Mouse (Mus musculus) frontal cortex, adult (tissue): ENCODE measurements around the gene Gbf1.
A peak's percentile ranks its signal among the peaks of the same experiment; 100 is the strongest.

Experiments
- ATAC-seq: cut with Nextera tagmentation; 2 replicates; pipeline ENCODE4 v1.9.2; 2017; ENCODE audit warnings: mild to moderate bottlenecking, moderate library complexity, mixed read lengths; ENCODE audit not compliant: low TSS enrichment

The Gbf1 gene

GRCm38 (mm10) chr19:46302551-46302950 lies 150.2 kb downstream of the Gbf1 start:
- no peak for ATAC-seq

DNA sequence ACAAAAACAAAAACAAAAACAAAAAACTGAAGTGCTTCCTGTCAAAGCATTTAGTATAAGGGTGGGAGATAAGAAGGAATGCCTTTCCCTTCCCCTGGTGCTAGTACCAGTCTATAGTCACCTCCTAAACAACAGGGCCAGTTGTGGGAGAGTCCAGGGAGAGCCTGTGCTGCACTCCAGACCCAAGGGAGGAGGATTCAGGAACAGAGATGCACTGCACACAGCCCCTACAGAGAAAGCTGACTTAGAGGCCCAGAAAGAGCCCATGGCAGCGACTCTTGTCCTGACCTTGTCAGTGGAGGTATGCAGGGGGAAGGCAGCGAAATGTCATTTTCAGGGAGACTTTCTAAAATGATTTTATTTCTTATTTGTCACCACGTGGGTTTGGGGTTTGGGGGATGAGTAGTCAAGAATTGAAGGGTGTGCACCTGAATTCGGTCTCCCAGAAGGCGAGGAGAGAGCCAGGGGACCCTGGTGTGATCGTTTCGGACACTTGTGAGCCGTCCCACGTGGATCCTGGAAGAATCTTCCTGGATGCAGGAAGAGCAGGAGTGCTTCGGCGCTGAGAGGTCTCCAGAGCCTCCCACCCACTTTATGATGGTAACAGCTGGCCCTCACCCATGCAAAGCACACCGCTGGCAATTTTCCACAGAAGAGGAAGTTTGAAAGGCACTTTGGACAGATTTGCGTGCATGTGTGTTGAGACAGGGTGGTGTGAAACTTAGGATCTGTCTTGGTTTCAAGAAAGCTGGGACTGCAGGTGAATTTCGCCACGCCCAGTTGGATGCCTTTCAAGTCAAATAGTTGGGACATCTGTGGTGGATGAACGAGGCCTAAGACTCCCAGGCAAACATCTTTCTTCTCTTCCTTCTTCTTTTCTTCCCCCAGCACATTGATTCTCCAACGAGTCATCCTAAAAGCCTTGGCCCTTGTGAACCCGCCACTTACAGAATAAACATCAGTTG lies 151.2 kb downstream of the Gbf1 start:
- no peak for ATAC-seq

- ATAC-seq, result peak; percentile 53; the same call in 1 of the 2 replicates
Observed at GRCm38 (mm10) chr19:46304216-46304841, 152.0 kb downstream of the Gbf1 start, which contains the start of gene Nfkb2. Gene Nfkb2 (plus strand): TSS chr19:46304320.

- 0 out of 2 replicates have a peak, but pooled peaks have one; percentile 4 for ATAC-seq
Observed at GRCm38 (mm10) chr19:46304908-46305333, 152.6 kb downstream of the Gbf1 start.

DNA sequence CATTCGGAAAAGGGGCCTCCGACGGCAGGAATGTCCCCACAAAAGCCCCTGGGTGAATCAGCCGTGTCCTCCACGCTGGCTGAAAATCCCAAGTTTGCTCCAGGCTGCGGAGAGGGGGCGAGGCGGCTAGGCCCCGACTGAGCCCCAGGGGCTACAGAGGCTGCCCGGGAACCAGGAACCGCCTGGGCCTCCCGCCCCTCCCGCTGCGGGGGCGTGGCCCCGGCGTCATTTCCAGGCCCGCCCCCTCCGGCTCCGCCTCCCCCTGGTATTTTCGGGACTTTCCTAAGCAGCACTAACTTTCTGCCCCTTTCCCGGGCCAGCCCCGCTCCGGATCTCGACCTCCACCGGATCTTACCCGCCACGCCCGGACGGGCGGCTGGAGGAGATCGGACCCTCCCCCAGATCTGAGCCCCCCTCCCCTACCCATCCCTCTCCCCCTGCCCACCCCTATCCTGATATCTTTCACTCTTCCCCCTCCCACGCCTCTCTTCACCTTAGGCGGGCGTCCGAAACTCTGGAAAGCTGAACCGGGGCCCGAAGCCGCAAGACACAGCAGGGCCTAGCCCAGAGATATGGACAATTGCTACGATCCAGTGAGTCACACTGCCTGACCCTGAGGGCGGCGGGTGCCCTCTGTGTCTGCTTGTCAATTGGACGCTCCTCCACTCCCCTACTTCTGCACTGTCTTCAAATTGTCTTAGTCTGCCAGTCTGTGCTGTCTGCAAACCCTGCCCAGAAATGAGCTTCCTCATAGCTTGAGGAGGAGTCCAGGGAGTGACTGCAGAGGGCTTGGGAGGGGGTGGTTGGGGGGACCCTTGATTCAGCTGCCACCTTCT lies 153.3 kb downstream of the Gbf1 start:
- ATAC-seq, result 0 out of 2 replicates have a peak, but pooled peaks have one; percentile 3

GRCm38 (mm10) chr19:46306268-46306610 lies 153.9 kb downstream of the Gbf1 start:
- ATAC-seq, result no peak

DNA sequence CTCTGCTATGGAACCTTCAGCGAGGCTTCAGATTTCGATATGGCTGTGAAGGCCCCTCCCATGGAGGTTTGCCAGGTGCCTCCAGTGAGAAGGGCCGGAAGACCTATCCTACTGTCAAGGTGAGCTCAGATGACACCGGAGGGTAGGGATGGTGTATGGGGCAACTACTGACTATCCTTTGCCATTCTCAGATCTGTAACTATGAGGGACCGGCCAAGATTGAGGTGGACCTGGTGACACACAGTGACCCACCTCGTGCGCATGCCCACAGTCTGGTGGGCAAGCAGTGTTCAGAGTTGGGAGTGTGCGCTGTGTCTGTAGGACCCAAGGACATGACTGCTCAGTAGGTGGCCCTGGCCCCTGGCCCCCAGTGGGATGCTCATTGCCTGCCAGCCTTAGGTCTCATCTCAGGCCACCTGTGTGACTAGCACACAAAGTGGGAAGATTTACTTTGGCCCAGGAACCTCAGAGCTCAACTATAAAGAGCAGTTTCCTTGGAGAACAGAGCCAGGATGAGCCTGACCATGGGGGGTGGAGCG lies 154.5 kb downstream of the Gbf1 start:
- ATAC-seq, result no peak

DNA sequence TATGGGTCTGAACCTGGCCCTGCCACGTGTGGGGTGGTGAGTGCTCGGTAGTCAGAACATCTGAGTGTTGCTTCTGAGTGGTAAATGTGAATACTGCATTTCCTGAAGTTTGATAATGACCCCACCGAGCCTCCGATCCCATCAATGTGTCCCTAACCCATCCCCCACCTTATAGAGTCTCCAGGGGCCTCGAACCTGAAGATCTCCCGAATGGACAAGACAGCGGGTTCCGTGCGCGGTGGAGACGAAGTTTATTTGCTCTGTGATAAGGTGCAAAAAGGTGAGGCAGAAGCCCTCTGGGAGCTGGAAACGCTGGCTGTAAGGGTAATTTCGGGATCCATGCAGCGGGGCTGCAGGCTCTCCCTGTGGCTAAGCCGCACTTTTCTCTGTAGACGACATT lies 155.5 kb downstream of the Gbf1 start:
- no peak for ATAC-seq

GRCm38 (mm10) chr19:46308303-46308702 lies 156.0 kb downstream of the Gbf1 start:
- ATAC-seq, result no peak

DNA sequence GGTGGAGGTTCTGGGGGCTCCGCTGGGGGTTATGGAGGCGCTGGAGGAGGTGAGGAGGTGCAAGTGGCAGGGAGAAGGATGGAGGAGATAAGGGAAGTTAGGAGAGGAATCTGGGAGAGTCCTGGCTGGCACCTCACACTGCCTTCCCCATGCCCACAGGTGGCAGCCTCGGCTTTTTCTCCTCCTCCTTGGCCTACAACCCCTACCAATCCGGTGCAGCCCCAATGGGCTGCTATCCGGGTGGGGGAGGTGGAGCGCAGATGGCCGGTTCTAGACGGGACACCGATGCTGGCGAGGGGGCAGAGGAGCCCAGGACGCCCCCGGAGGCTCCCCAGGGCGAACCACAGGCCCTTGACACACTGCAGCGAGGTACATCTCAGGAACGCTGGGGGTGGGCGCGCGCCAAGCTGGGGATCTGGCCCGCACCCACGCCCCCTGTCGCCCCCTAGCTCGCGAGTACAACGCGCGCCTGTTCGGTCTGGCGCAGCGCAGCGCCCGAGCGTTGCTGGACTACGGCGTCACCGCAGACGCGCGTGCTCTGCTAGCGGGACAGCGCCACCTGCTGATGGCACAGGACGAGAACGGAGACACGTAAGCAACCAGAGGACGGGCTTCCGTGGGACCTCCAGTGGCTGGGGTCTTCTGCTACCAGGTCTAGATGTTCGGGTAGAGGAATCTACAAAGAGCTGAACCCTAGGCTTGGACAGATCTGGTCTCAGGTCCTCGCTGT lies 156.6 kb downstream of the Gbf1 start:
- ATAC-seq, result peak; percentile 62

DNA sequence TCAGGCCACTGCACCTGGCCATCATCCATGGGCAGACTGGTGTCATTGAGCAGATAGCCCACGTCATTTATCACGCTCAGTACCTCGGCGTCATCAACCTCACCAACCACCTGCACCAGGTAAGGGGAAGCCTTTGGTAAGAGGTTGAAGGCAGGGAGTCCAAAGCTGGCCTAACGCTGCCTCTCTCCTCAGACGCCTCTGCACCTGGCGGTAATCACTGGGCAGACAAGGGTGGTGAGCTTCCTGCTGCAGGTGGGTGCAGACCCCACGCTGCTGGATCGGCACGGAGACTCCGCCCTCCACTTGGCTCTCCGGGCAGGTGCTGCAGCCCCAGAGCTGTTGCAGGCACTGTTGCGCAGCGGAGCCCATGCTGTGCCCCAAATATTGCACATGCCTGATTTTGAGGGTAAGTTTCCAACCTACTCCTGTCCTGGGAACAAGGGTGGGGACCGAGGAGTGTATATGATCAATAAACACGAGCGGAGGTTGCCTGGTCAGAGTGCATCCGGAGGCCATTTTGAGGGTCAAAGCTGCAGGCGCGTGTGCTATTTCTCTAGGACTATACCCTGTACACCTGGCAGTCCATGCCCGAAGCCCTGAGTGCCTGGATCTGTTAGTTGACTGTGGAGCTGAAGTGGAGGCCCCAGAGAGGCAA lies 157.5 kb downstream of the Gbf1 start:
- ATAC-seq, result no peak

- ATAC-seq, result no peak
Observed at GRCm38 (mm10) chr19:46310312-46310865, 158.1 kb downstream of the Gbf1 start.

DNA sequence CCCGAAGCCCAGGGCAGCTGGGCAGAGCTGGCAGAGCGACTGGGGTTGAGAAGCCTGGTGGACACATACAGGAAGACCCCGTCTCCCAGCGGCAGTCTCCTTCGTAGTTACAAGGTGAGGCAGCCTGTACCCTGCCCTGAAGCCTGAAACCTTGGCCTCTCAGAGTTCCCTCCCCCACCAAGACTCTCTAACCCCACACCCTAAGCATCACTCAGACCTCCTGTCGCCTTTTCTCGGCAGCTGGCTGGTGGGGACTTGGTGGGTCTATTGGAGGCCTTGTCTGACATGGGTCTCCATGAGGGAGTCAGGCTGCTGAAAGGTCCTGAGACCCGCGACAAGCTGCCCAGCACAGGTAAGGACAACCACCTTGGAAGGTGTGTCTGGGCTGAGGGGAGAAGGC lies 159.0 kb downstream of the Gbf1 start:
- no peak for ATAC-seq

- no peak for ATAC-seq
Observed at GRCm38 (mm10) chr19:46312566-46312965, 160.3 kb downstream of the Gbf1 start.

DNA sequence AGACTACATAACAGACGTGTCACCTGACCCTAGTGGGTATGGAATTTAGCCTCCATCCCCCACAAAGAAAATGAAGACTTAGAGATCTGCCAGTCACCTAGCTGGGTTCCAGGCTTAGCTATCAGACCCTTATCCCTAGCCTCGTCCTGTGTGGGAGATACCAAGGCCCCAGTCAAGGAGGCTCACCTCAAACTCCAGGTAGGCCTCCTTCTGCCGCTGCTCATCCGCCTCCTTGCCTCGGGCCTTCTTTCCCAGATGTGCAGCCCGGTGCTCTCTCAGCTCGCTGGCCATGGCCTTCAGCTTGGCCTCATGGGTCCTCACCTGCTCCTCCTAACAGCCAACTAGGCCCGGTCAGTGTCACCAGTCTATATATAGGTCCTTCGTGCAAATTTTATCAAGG lies 160.8 kb downstream of the Gbf1 start:
- no peak for ATAC-seq

DNA sequence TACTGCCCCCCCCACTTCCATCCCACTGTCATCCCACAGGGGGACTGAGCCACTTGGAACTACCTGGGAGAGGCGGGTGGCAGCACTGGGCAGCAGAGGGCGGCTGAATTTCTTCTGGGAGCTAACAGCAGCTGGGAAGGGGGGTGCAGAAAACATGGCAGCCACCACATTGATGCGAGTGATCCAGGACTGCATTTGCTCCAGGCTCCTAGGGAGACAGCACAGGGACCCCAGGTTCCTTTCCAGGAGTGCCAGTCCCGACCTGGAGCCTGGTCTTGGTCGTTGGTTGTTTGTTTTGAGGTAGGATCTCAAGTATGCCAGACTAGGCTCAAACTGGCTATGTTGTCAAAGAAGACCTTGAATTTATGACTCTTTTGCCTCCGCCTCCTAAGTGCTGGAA lies 161.3 kb downstream of the Gbf1 start:
- no peak for ATAC-seq

GRCm38 (mm10) chr19:46314151-46314601 lies 161.9 kb downstream of the Gbf1 start:
- no peak for ATAC-seq

GRCm38 (mm10) chr19:46314872-46315742 lies 162.8 kb downstream of the Gbf1 start:
- ATAC-seq, result no peak
